Mouse (Mus musculus): ENCODE results near the gene Rbms2. TPM values are rescaled to one million over a fixed set of nuclear protein-coding genes. Genes with fewer than 3 reads are reported as not detected.
A peak's percentile ranks its signal among the peaks of the same experiment; 100 is the strongest.
"Not testable (repeated sequence)": the region's sequence is repeated elsewhere in the genome, so short reads cannot be mapped to it uniquely, and the experiment has no call there.

Rbms2 gene
- polyA plus RNA-seq, 1 experiment from 2014 or later, result 42.2 TPM

GRCm38 (mm10) chr10:128167091-128167490, 13.0 kb downstream of the Rbms2 start:
- H3K27me3 ChIP-seq, result no peaks in the 10 kb centered on the region
- H3K27ac ChIP-seq, result peak overlapping the region; percentile 50
- H3K4me3 ChIP-seq, result no peak overlapping the region
- 31% methylated on average over 6 of the region's 6 CpGs for WGBS
- no peak overlapping the region for H3K9ac ChIP-seq
- ATAC-seq (ENCODE audit: insufficient number of reproducible peaks, low FRiP score, low TSS enrichment, low read depth), result no peak
- no peaks in the 10 kb centered on the region for H3K9me3 ChIP-seq
- no peaks in the 10 kb centered on the region for H3K36me3 ChIP-seq
- H3K4me2 ChIP-seq, result no peak overlapping the region
- H3K4me1 ChIP-seq, result peaks cover 3% of the 10 kb centered on the region

GRCm38 (mm10) chr10:128165726-128166125, 14.4 kb downstream of the Rbms2 start:
- not testable (repeated sequence) for H3K9me3 ChIP-seq; H3K36me3 ChIP-seq; H3K4me3 ChIP-seq; H3K9ac ChIP-seq; ATAC-seq (ENCODE audit: insufficient number of reproducible peaks, low FRiP score, low TSS enrichment, low read depth); H3K4me2 ChIP-seq; H3K4me1 ChIP-seq; H3K27me3 ChIP-seq; H3K27ac ChIP-seq
- 90% methylated on average over 3 of the region's 3 CpGs for WGBS

GRCm38 (mm10) chr10:128153978-128154377, 26.1 kb downstream of the Rbms2 start:
- no peak overlapping the region for H3K4me3 ChIP-seq
- no peaks in the 10 kb centered on the region for H3K9me3 ChIP-seq
- WGBS, result 65% methylated on average over 3 of the region's 3 CpGs
- H3K4me2 ChIP-seq, result no peak overlapping the region
- H3K36me3 ChIP-seq, result peaks cover 13% of the 10 kb centered on the region
- no peak overlapping the region for H3K27ac ChIP-seq
- ATAC-seq (ENCODE audit: insufficient number of reproducible peaks, low FRiP score, low TSS enrichment, low read depth), result no peak
- H3K9ac ChIP-seq, result no peak overlapping the region
- peaks cover 32% of the 10 kb centered on the region for H3K4me1 ChIP-seq
- no peaks in the 10 kb centered on the region for H3K27me3 ChIP-seq

- peaks cover 26% of the 10 kb centered on the region for H3K36me3 ChIP-seq
- 70% methylated on average over 14 of the region's 14 CpGs for WGBS
- H3K4me3 ChIP-seq, result no peak overlapping the region
- H3K4me2 ChIP-seq, result no peak overlapping the region
- H3K4me1 ChIP-seq, result peaks cover 36% of the 10 kb centered on the region
- H3K9ac ChIP-seq, result no peak overlapping the region
- H3K27me3 ChIP-seq, result no peaks in the 10 kb centered on the region
- no peak for ATAC-seq (ENCODE audit: insufficient number of reproducible peaks, low FRiP score, low TSS enrichment, low read depth)
- no peaks in the 10 kb centered on the region for H3K9me3 ChIP-seq
- H3K27ac ChIP-seq, result 0 out of 2 replicates have a peak overlapping the region, but pooled peaks have one; percentile 9
Measured at GRCm38 (mm10) chr10:128150941-128151340, 29.2 kb downstream of the Rbms2 start.

GRCm38 (mm10) chr10:128149592-128149991, 30.5 kb downstream of the Rbms2 start:
- H3K4me3 ChIP-seq, result no peak overlapping the region
- WGBS, result 1% methylated on average over 5 of the region's 5 CpGs

GRCm38 (mm10) chr10:128148789-128149365, 31.2 kb downstream of the Rbms2 start:
- H3K9ac ChIP-seq, result no peak overlapping the region
- H3K36me3 ChIP-seq, result peaks cover 43% of the 10 kb centered on the region
- ATAC-seq (ENCODE audit: insufficient number of reproducible peaks, low FRiP score, low TSS enrichment, low read depth), result no peak
- H3K27me3 ChIP-seq, result no peaks in the 10 kb centered on the region
- no peak overlapping the region for H3K4me3 ChIP-seq
- H3K4me1 ChIP-seq, result peaks cover 29% of the 10 kb centered on the region
- H3K9me3 ChIP-seq, result no peaks in the 10 kb centered on the region
- 78% methylated on average over 5 of the region's 5 CpGs for WGBS
- H3K4me2 ChIP-seq, result peak overlapping the region; percentile 36
- H3K27ac ChIP-seq, result peak overlapping the region; percentile 87

More at GRCm38 (mm10) chr10:128149592-128149991, 30.5 kb downstream of the Rbms2 start:
- Histone ChIP-seq H3K9me3 (no peaks in the 10 kb centered on the region), H3K9ac (no peak overlapping the region), H3K27me3 (no peaks in the 10 kb centered on the region), H3K36me3 (peaks cover 36% of the 10 kb centered on the region), H3K27ac (peak overlapping the region; percentile 87), H3K4me2 (peak overlapping the region; percentile 36), H3K4me1 (peaks cover 36% of the 10 kb centered on the region)
- ATAC-seq (ENCODE audit: insufficient number of reproducible peaks, low FRiP score, low TSS enrichment, low read depth), result peak; percentile 86

- no peaks in the 10 kb centered on the region for H3K27me3 ChIP-seq
- H3K36me3 ChIP-seq, result peaks cover 65% of the 10 kb centered on the region
- no peak overlapping the region for H3K9ac ChIP-seq
- 42% methylated on average over 2 of the region's 2 CpGs for WGBS
- peaks cover 14% of the 10 kb centered on the region for H3K4me1 ChIP-seq
- no peak overlapping the region for H3K4me3 ChIP-seq
- no peak overlapping the region for H3K4me2 ChIP-seq
- H3K9me3 ChIP-seq, result no peaks in the 10 kb centered on the region
- ATAC-seq (ENCODE audit: insufficient number of reproducible peaks, low FRiP score, low TSS enrichment, low read depth), result no peak
- H3K27ac ChIP-seq, result no peak overlapping the region; the same call in 1 of the 2 replicates
Measured at GRCm38 (mm10) chr10:128144961-128145360, 35.1 kb downstream of the Rbms2 start.

GRCm38 (mm10) chr10:128143659-128144058, 36.4 kb downstream of the Rbms2 start:
- Histone ChIP-seq H3K4me1 (peaks cover under 1% of the 10 kb centered on the region; the same call in 1 of the 2 replicates), H3K27me3 (no peaks in the 10 kb centered on the region), H3K9ac (no peak overlapping the region), H3K36me3 (peaks cover 74% of the 10 kb centered on the region), H3K27ac (peak overlapping the region; percentile 64; the same call in 1 of the 2 replicates), H3K4me2 (no peak overlapping the region), H3K4me3 (no peak overlapping the region), H3K9me3 (no peaks in the 10 kb centered on the region)
- ATAC-seq (ENCODE audit: insufficient number of reproducible peaks, low FRiP score, low TSS enrichment, low read depth), result no peak
- 69% methylated on average over 4 of the region's 4 CpGs for WGBS

GRCm38 (mm10) chr10:128142165-128142564, 37.9 kb downstream of the Rbms2 start:
- peaks cover 79% of the 10 kb centered on the region for H3K36me3 ChIP-seq
- no peak for ATAC-seq (ENCODE audit: insufficient number of reproducible peaks, low FRiP score, low TSS enrichment, low read depth)

GRCm38 (mm10) chr10:128140236-128140952, 39.7 kb downstream of the Rbms2 start:
- H3K4me3 ChIP-seq, result no peak overlapping the region
- no peaks in the 10 kb centered on the region for H3K9me3 ChIP-seq
- H3K36me3 ChIP-seq, result peaks cover 83% of the 10 kb centered on the region
- H3K27me3 ChIP-seq, result no peaks in the 10 kb centered on the region
- H3K27ac ChIP-seq, result no peak overlapping the region
- H3K4me1 ChIP-seq, result no peaks in the 10 kb centered on the region
- WGBS, result 74% methylated on average over 12 of the region's 12 CpGs
- no peak overlapping the region for H3K9ac ChIP-seq
- ATAC-seq (ENCODE audit: insufficient number of reproducible peaks, low FRiP score, low TSS enrichment, low read depth), result no peak
- no peak overlapping the region for H3K4me2 ChIP-seq

More at GRCm38 (mm10) chr10:128142165-128142564, 37.9 kb downstream of the Rbms2 start:
- H3K27ac ChIP-seq, result no peak overlapping the region
- H3K4me3 ChIP-seq, result no peak overlapping the region
- no peaks in the 10 kb centered on the region for H3K27me3 ChIP-seq
- H3K4me1 ChIP-seq, result no peaks in the 10 kb centered on the region
- H3K9me3 ChIP-seq, result no peaks in the 10 kb centered on the region
- H3K4me2 ChIP-seq, result no peak overlapping the region
- H3K9ac ChIP-seq, result no peak overlapping the region
- 59% methylated on average over 2 of the region's 2 CpGs for WGBS

GRCm38 (mm10) chr10:128135374-128135773, 44.7 kb downstream of the Rbms2 start:
- Histone ChIP-seq H3K27ac (no peak overlapping the region), H3K36me3 (peaks cover 86% of the 10 kb centered on the region), H3K9ac (no peak overlapping the region), H3K4me1 (no peaks in the 10 kb centered on the region), H3K27me3 (no peaks in the 10 kb centered on the region), H3K4me2 (no peak overlapping the region), H3K9me3 (no peaks in the 10 kb centered on the region), H3K4me3 (no peak overlapping the region)
- ATAC-seq (ENCODE audit: insufficient number of reproducible peaks, low FRiP score, low TSS enrichment, low read depth), result no peak
- WGBS, result 87% methylated on average over 6 of the region's 6 CpGs

- Histone ChIP-seq H3K9ac (no peak overlapping the region), H3K4me2 (no peak overlapping the region), H3K36me3 (peaks cover 82% of the 10 kb centered on the region), H3K9me3 (no peaks in the 10 kb centered on the region), H3K4me1 (no peaks in the 10 kb centered on the region), H3K27me3 (no peaks in the 10 kb centered on the region), H3K27ac (no peak overlapping the region), H3K4me3 (no peak overlapping the region)
- ATAC-seq (ENCODE audit: insufficient number of reproducible peaks, low FRiP score, low TSS enrichment, low read depth), result no peak
- 59% methylated on average over 13 of the region's 13 CpGs for WGBS
Measured at GRCm38 (mm10) chr10:128133650-128134332, 46.3 kb downstream of the Rbms2 start.

Measured in limb, embryonic 15.5 days (tissue).